Mouse (Mus musculus) limb, embryonic 11.5 days (tissue): ENCODE results near the gene Pcca. TPM values are rescaled to one million over a fixed set of nuclear protein-coding genes. Genes with fewer than 3 reads are reported as not detected.
A peak's percentile ranks its signal among the peaks of the same experiment; 100 is the strongest.

Experiments
- ATAC-seq: fragments of 200-750 bp; cut with Nextera tagmentation; 2 replicates; pipeline ENCODE4 v1.8.0; 2017; ENCODE audit warnings: low read depth; ENCODE audit not compliant: insufficient number of reproducible peaks, low FRiP score, low TSS enrichment
- DNase-seq: peaks from one replicate; pipeline ENCODE4 v3.0.0-alpha.2; 2015; ENCODE audit warnings: low spot score
- H3K27ac ChIP-seq: fragments of 300-500 bp; sonication (generic); replicated peaks from 2 replicates; pipeline ENCODE4 v1.5.1; 2014; ENCODE audit warnings: low read depth, mild to moderate bottlenecking, low read length
- H3K27me3 ChIP-seq: fragments of 300-500 bp; sonication (generic); 2 replicates; pipeline ENCODE4 v1.6.1; 2014; ENCODE audit warnings: mild to moderate bottlenecking, low read length, mixed read lengths; ENCODE audit not compliant: control insufficient read depth, insufficient read depth
- H3K36me3 ChIP-seq: fragments of 300-500 bp; sonication (generic); 2 replicates; pipeline ENCODE4 v1.6.1; 2014; ENCODE audit warnings: mild to moderate bottlenecking, low read length, moderate library complexity, mixed read lengths; ENCODE audit not compliant: control insufficient read depth, insufficient read depth
- H3K4me1 ChIP-seq: fragments of 300-500 bp; sonication (generic); 2 replicates; pipeline ENCODE4 v1.6.1; 2014; ENCODE audit warnings: low read length, mixed read lengths; ENCODE audit not compliant: control insufficient read depth, insufficient read depth
- H3K4me2 ChIP-seq: fragments of 300-500 bp; sonication (generic); 2 replicates; pipeline ENCODE4 v1.6.1; 2014; ENCODE audit warnings: low read depth, mild to moderate bottlenecking, moderate library complexity; ENCODE audit not compliant: severe bottlenecking
- H3K4me3 ChIP-seq: fragments of 300-500 bp; sonication (generic); 2 replicates; pipeline ENCODE4 v1.5.1; 2014; ENCODE audit warnings: low read depth, low read length
- H3K9ac ChIP-seq: fragments of 300-500 bp; sonication (generic); 2 replicates; pipeline ENCODE4 v1.6.1; 2014; ENCODE audit warnings: mild to moderate bottlenecking, low read length
- H3K9me3 ChIP-seq: fragments of 300-500 bp; sonication (generic); 2 replicates; pipeline ENCODE4 v1.6.1; 2016; ENCODE audit warnings: low read length; ENCODE audit not compliant: control insufficient read depth
- WGBS: fragments of 180-500 bp; shearing (Covaris S2); extraction: QIAGEN DNeasy Blood & Tissue Kit; methylation state at CpG from one replicate; pipeline ENCODE4 v1.1.7; 2014; 5-methylcytosine and 5-hydroxymethylcytosine counted together
- polyA plus RNA-seq: library from polyadenylated mRNA; unstranded; fragments of >200 nt; fragmentation: Nextera tagmentation; extraction: Ambion mirVana; gene quantifications from 2 replicates; pipeline ENCODE4 v1.2.1, GENCODE M21; 2014

Pcca gene
- polyA plus RNA-seq, 1 experiment from 2014 or later, result 36.4 TPM

DNA sequence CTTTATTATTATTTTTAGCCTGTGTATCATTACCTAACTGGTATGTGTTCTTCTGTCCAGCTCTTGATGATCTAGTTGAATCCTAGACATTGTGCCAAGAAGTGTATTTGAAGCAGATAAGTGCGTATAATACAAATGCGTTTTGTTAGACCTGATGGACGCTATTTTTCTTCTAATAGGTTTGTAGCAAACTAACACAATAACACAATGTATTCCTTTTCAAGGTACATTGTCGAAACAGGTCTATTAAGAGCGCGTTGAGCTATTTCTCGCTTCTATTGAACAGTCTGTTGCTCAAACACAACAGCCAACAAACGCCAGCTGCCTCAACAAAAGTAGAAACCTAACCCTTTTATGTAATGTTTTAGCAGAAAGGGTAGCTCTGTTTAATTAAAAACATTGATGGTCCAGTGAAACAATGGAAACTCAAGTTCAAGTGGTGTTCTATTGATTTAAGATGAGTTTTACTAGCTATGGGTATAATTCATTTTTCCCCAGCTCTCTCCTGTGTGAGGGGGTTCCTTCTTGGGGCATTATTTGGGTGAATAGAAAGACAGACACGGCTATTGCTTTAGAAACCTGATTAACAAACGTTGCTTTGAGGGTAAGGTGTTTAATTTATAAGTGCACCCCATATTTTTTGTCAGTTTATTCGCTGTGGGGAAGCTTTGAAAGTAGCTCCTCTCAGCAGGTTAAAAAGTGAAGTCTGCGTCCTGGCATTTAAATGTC lies 44.3 kb upstream of the Pcca start:
- H3K27ac ChIP-seq, result no peak overlapping the region
- no peak overlapping the region for H3K4me3 ChIP-seq
- 4% methylated on average over 12 of the region's 12 CpGs for WGBS
- H3K9ac ChIP-seq, result no peak overlapping the region; the same call in 1 of the 2 replicates
- peaks cover 15% of the 10 kb centered on the region for H3K4me1 ChIP-seq
- H3K4me2 ChIP-seq, result peak overlapping the region; percentile 69
- no peaks in the 10 kb centered on the region for H3K9me3 ChIP-seq
- DNase-seq (peak; percentile 26), ATAC-seq (no peak)
- no peaks in the 10 kb centered on the region for H3K36me3 ChIP-seq
- peaks cover 13% of the 10 kb centered on the region for H3K27me3 ChIP-seq

DNA sequence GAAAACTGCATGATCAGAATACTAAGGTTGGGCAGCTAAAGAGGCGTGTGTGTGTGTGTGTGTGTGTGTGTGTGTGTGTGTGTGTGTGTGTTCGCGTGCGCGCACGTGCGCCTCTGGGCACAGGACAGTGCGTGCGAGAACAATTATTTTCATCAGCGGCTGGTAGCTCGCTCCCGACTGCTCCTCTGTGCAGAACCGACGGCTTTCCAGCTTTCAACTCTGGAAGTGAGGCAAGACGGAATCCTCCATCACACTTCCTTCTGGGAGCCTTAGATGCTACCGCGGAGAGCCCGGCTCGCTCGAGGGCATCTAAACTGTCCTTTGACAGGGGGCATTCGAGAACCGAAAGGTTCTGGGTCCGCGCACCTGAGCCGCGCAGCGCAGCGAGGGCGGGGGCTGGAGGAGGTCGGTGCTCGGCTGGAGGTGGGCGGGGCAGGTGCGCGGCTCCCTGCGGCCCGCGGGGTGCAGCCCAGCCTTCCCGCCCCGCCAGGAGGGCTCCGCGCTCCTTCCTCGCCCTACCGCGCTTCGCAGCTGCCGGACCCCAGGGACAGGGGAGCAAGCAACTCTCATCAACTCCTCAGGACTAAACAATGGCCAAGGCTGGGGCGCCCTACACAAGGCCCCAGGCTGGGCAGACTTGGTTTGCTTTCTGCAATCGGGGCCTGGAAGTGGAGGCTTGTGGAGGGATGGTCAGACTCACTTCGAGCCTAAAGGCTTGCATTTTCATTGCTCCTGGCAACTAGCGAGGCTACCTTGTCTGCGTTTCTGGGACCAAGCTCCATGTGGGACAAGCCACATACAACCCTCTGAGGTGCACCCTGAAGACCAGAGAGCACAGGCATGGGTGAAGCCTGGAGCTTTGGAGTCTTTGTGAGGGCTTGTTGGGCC lies 43.4 kb upstream of the Pcca start, which contains the start of gene Gm10837:
TSS of gene Gm10837 (plus strand) at position 146 of the 888 bp plus-strand sequence.
- H3K4me1 ChIP-seq, result peaks cover 10% of the 10 kb centered on the region; the same call in 1 of the 2 replicates
- H3K9ac ChIP-seq, result peak within 1 kb of the TSS; percentile 62
- WGBS, result under 1% methylated on average over 51 of the region's 51 CpGs
- no peaks in the 10 kb centered on the region for H3K36me3 ChIP-seq
- peak; percentile 65 for DNase-seq
- peak within 1 kb of the TSS; percentile 69 for H3K4me2 ChIP-seq
- no peaks in the 10 kb centered on the region for H3K9me3 ChIP-seq
- H3K27me3 ChIP-seq, result peaks cover 11% of the 10 kb centered on the region
- peak within 1 kb of the TSS; percentile 22 for H3K27ac ChIP-seq
- ATAC-seq, result peak; percentile 41
- peak within 1 kb of the TSS; percentile 28 for H3K4me3 ChIP-seq

DNA sequence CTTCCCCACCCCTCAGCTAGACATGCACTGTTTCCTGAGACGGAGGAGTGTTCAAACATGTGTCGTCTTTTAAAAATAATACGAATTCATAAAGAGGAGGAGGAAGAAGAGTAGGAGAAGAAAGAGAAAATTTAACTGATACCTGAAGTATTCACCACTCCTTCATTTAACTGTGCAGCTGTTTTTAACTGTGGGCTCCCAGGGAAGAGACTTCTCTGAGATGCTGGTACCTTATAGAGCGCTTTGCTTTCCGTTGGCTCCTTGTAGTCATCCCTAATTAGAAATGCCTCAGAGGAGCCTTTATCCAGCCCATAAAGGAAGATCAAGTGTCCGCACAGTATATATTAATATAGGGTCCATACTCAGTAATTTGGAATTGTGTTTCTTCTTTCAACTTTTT lies 42.6 kb upstream of the Pcca start:
- Histone ChIP-seq H3K36me3 (no peaks in the 10 kb centered on the region), H3K4me1 (peaks cover 10% of the 10 kb centered on the region; the same call in 1 of the 2 replicates), H3K27ac (no peak overlapping the region), H3K9me3 (no peaks in the 10 kb centered on the region), H3K9ac (no peak overlapping the region), H3K27me3 (peaks cover 9% of the 10 kb centered on the region), H3K4me2 (no peak overlapping the region), H3K4me3 (no peak overlapping the region)
- ATAC-seq (no peak), DNase-seq (no peak)
- 54% methylated on average over 6 of the region's 6 CpGs for WGBS

DNA sequence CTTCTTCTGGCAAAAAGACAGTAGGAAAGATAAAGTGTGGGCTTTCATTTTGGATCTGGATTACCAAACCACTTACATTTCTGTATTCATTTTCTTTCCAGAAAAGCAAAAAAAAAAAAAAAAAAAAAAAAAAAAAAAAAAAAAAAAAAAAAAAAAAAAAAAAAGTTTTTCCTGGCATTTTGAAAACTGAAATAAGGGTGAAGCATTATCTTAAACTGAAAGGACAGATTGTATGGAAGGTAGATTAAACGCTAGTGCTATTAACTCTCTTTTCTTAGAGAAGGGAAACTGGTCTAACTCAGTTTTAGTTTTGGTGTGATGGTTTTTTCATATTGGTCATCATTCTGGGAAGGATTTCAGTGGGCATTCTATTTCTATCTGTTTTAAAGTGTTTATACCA lies 42.1 kb upstream of the Pcca start:
- no peak overlapping the region for H3K4me3 ChIP-seq
- H3K9me3 ChIP-seq, result no peaks in the 10 kb centered on the region
- no peak overlapping the region for H3K27ac ChIP-seq
- no peak overlapping the region for H3K9ac ChIP-seq
- H3K4me1 ChIP-seq, result peaks cover 10% of the 10 kb centered on the region; the same call in 1 of the 2 replicates
- DNase-seq (no peak), ATAC-seq (no peak)
- no peaks in the 10 kb centered on the region for H3K36me3 ChIP-seq
- H3K4me2 ChIP-seq, result no peak overlapping the region
- peaks cover 9% of the 10 kb centered on the region for H3K27me3 ChIP-seq
- WGBS, result 61% methylated on average over 1 of the region's 1 CpGs

DNA sequence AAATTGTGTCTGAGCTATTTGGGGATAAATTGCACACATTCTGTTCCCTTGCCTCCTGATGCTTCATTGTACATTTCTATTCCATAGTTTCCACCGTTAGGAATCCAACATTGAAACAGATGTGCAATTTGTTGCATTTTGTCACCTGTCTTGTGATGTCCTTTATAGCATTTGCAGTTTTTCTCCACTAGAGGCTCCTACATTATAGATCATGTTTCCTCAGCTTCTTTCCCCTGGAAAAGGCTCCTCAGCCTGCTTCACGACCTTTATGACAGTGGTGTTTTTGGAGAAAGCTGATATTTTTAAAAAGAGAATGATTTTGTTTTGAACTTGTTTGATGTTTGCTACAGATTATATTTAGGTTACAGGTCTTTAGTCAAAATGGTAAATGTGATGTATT lies 25.1 kb upstream of the Pcca start:
- no peak overlapping the region for H3K9ac ChIP-seq
- H3K4me1 ChIP-seq, result no peaks in the 10 kb centered on the region
- no peaks in the 10 kb centered on the region for H3K9me3 ChIP-seq
- H3K27me3 ChIP-seq, result no peaks in the 10 kb centered on the region
- no peak overlapping the region for H3K4me2 ChIP-seq
- ATAC-seq (no peak), DNase-seq (no peak)
- no peak overlapping the region for H3K4me3 ChIP-seq
- H3K27ac ChIP-seq, result no peak overlapping the region
- H3K36me3 ChIP-seq, result no peaks in the 10 kb centered on the region
- 20% methylated on average over 2 of the region's 2 CpGs for WGBS

DNA sequence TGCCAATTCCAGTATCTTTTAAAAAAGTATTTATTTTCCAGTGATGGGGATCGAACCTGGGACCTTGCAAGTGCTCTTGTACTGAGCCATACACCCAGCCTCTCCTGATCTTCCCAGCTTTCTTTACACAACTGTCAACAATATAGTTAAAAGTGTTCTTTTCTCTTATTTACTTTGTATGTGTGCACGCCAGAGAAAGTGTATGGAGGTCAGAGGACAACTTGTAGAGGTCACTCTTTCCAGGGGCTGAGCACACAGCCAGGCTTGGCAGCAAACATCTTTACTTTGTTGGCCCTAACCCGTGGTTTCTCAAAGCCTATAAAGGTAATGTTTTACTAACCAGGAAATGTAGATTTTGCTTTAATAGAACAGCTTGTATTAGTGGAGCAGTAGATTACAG lies 22.6 kb upstream of the Pcca start:
- H3K36me3 ChIP-seq, result no peaks in the 10 kb centered on the region
- H3K9ac ChIP-seq, result no peak overlapping the region
- no peaks in the 10 kb centered on the region for H3K4me1 ChIP-seq
- H3K4me3 ChIP-seq, result no peak overlapping the region
- no peaks in the 10 kb centered on the region for H3K27me3 ChIP-seq
- no peaks in the 10 kb centered on the region for H3K9me3 ChIP-seq
- no peak overlapping the region for H3K4me2 ChIP-seq
- no peak for ATAC-seq
- H3K27ac ChIP-seq, result no peak overlapping the region
- DNase-seq, result no peak
- 81% methylated on average over 3 of the region's 3 CpGs for WGBS

DNA sequence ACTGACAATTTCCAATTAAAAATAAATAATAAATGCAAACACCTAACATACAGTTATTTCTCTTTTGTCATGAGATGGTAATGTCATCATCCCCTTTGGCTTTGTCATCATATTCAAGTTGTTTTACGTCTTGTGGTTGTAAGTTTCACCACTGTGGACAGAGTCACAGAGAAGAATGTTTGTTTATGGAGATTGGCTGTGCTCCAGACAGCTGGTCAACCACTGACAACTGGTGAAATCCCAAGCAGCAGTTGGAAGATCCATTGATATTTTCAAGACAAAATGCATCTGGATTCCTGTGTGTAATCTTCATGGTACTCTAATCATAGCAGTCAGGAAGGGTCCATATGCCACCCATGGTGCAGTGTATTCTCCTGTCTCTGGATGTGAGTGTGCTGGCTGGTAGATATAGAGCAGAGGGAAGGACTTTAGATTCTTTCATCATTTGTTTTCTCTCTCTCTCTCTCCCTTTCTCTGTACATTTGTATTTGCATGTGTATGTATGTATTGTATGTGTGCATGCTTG lies 20.6 kb upstream of the Pcca start:
- no peaks in the 10 kb centered on the region for H3K36me3 ChIP-seq
- H3K4me1 ChIP-seq, result no peaks in the 10 kb centered on the region
- no peaks in the 10 kb centered on the region for H3K27me3 ChIP-seq
- no peak for ATAC-seq
- no peak for DNase-seq
- H3K9me3 ChIP-seq, result no peaks in the 10 kb centered on the region
- WGBS, result 86% methylated on average over 1 of the region's 1 CpGs
- no peak overlapping the region for H3K9ac ChIP-seq
- H3K27ac ChIP-seq, result no peak overlapping the region
- H3K4me3 ChIP-seq, result no peak overlapping the region
- no peak overlapping the region for H3K4me2 ChIP-seq

DNA sequence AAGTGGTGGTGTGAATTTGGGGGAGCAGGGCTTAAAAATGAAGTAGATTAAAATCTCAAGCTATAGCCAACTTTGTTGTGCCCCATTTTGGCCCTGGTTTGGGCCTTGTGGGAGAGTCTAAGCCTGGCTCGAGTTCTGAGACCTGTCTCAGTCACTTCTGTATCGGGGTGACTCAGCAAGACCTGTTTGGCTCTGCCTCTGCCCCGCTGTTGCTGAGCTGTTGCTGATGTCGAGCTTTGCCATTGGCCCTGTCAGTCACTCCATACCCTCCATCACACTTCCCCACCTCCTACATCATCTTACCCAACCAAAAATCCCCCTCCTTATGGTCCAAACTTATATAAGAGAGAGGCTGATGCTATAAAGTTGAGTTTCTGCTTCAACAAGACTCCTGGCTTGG lies 5.6 kb upstream of the Pcca start:
- Histone ChIP-seq H3K27ac (no peak overlapping the region), H3K9ac (no peak overlapping the region), H3K4me3 (no peak overlapping the region), H3K9me3 (no peaks in the 10 kb centered on the region; the same call in 1 of the 2 replicates), H3K36me3 (no peaks in the 10 kb centered on the region), H3K4me1 (0 out of 2 replicates have a peak, but pooled peaks cover 1% of the 10 kb centered on the region), H3K4me2 (no peak overlapping the region), H3K27me3 (no peaks in the 10 kb centered on the region)
- no peak for ATAC-seq
- no peak for DNase-seq
- WGBS, result 86% methylated on average over 4 of the region's 4 CpGs
